Mouse (Mus musculus) naive thymus-derived CD4-positive, alpha-beta T cell, adult 2 months (primary cell): ENCODE results near the gene Vmn2r41.
"Not testable (repeated sequence)": the region's sequence is repeated elsewhere in the genome, so short reads cannot be mapped to it uniquely, and the experiment has no call there.

ENCODE experiments used
- DNase-seq: peaks from one replicate; pipeline ENCODE4 v3.0.0-alpha.2; 2011; ENCODE audit warnings: low read depth

Vmn2r41 gene

DNA sequence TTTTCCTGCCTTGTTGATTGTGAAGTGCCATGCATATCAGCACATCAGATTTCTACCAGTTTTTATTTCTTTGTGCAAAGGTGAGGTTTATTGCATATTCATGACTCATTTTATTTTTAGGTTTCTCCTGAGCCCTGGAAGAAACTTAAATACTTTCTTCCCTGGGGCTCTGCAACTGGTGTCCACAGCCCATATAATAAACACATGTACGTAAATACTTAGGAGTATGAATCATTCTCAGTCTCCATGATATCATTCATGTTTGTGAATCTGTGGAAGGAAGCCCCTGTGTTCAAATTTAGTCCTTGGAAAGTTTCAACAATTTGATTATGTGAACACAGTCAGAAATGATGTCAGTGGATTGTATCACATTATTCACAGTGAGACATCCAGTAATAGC is at the start of gene Vmn2r41:
Vmn2r41 (minus strand) TSS at position 101 of the 400 bp plus-strand sequence.
- DNase-seq, result not testable (repeated sequence)

DNA sequence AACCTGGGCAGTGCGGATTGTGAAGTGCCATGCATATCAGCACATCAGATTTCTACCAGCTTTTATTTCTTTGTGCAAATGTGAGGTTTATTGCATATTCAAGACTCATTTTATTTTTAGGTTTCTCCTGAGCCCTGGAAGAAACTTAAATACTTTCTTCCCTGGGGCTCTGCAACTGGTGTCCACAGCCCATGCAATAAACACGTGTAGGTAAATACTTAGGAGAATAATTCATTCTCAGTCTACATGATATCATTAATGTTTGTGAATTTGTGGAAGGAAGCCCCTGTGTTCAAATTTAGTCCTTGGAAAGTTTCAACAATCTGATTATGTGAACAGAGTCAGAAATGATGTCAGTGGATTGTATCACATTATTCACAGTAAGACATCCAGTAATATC is 38.8 kb upstream of the Vmn2r41 start, which contains the start of gene Vmn2r42:
Vmn2r42 (minus strand) TSS at position 101 of the 400 bp plus-strand sequence.
- DNase-seq, result not testable (repeated sequence)

DNA sequence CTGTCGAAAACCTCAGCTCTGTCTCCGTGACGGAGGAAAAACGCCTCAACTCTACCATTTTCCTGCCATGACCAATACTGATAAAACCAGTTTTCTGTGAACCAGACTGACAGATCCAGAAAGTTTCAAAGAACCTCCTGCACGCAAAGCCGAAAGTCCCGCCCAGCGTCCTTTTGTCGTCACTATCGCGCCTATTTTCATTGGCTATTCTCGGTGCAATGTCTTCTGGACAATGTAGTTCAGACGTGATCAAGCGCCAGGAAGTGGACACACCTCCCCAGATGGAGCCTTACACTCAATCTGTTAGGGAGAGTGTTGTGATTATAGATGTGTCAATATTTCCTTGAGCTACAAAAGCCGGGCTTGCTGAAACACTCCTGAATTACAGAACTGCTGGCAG is 68.6 kb downstream of the Vmn2r41 start:
- not testable (repeated sequence) for DNase-seq
